Mouse (Mus musculus) heart, adult 2 months (tissue): ENCODE measurements around the gene Prmt1.

Source experiments
- CTCF ChIP-seq: fragments of 200-600 bp; IDR thresholded peaks from 2 replicates; pipeline ENCODE4 v1.8.1; 2022; ENCODE audit warnings: antibody characterized with exemption, mild to moderate bottlenecking, moderate library complexity
- EP300 ChIP-seq: fragments of 200-500 bp; IDR thresholded peaks from 2 replicates; pipeline ENCODE4 v1.6.1; 2011; ENCODE audit warnings: low read depth, low read length, control low read depth; ENCODE audit not compliant: insufficient read depth
- POLR2A ChIP-seq: fragments of 200-500 bp; IDR thresholded peaks from 2 replicates; pipeline ENCODE4 v1.6.1; 2011; ENCODE audit warnings: mild to moderate bottlenecking, low read depth, low read length, control low read depth; ENCODE audit not compliant: insufficient read depth

DNA sequence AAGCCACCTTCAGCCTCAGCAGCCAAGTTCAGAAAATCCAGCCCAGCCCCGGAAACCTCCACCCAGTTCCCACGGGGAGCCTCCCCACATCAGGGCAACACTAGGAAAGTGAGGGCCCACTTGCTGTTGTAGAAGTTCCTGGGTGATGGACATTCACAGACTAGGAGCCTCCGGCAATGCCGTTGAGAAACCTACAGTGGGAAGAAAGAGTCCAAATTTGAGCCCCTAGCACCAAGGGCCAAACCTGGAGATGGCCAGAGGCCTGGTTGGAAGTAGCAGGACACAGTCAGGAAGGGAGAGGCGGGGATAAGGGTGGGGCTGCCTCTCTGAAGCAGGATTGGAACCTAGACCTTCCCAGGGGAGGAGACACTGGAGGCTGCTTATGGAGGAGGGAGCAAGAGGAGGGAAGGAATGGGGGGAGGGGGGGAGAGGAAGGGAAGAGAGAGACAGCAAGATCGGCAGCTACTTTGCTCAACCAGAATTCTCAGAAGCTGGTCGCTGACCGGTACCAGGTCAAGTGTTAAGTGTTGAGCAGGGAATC lies 32.7 kb upstream of the Prmt1 start:
- 0 out of 2 replicates have a peak, but pooled peaks have one; percentile 44 for TF ChIP-seq EP300
- TF ChIP-seq CTCF, result no peak
- TF ChIP-seq POLR2A, result peak; percentile 93
